Mouse (Mus musculus) heart, postnatal 36 days (tissue): ENCODE results near the gene Samd7. TPM values are rescaled to one million over a fixed set of nuclear protein-coding genes. Genes with fewer than 3 reads are reported as not detected.

Experiments
- DNase-seq, 2 experiments: peaks; one replicate each; pipeline ENCODE4 v3.0.0; 2021 to 2022
- intact Hi-C: fragments of 180-260 bp; cut with DNase I; formaldehyde crosslinking; loops from one replicate; pipeline ENCODE4 v1.15.1; 2025
- total RNA-seq, 2 experiments: library from RNA; stranded (reverse); gene quantifications; 2 replicates each; pipeline ENCODE4 v1.2.3; 2021

Gene Samd7
- total RNA-seq, 2 experiments from 2014 or later = not detected

DNA sequence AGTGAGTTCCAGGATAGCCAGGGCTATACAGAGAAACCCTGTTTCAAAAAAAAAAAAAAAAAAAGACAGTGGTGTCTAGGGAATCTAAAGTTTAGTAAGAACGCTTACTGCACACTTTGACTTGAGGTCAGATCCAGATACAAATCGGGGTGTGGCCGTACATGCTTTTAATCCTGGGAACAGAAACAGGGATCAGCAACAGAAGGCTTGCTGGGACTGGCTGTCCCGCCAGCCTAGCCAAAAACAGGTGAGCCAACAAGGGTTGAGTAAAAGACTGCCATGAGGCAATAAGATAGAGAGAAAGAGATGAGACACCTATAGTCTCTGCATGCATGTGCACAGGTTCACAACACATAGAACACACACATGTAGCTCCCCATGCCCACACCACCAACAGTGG lies 8.6 kb downstream of the Samd7 start:
- DNase-seq = no peak
- intact Hi-C loops = no loop called here

DNA sequence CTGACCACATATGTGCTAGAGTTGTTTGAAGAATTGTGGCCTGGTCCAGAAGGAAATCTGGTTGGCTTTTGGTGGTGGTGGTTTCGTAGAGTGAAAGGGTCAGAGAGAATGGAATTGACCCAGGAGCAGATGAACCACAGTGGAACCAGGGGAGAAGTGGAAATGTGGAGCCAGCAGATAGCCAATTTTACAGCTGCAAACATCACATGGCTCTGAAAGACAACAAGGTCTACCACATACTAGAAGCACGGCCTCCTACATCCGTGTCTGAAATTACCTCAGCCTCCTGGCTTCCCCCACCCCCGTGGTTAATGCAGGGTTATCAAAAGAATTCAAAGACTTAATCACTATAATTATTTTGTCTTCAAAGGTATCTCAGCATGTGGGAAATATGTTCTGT lies 18.8 kb downstream of the Samd7 start:
- intact Hi-C loops = no loop called here
- no peak for DNase-seq

DNA sequence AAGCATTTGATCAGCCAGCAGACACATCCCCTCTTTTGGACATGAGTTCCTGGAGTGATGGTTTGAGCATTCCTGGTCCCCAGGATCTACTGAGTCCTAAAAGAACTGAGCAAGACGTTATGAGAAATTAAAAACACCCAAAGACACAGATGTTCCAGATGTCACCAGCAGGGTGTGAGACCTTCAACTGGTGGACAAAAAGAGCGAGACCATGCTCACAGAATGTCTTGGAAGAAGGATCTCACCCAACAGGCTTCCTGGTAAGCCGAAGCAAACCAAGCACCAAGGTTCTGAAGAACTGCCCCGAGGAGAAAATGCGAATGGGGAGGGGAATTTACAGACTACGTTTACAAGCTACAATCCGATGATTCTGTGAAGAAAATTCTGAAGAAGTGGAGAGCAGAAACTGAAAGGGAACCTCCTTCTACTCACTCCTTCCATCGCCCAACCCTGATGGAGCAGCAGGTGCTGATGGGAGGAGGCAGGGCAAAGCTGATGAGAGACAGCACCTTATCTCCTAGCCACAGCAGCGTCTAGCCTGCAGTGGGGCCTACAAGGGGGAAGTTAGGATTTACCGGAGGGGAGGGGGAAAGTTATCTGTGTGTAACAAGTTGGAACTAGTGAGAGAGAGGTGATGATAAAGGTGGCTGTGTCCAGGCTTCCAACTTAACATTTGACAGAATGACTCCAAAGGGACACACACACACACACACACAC lies 19.4 kb downstream of the Samd7 start:
- intact Hi-C loops = no loop called here
- no peak for DNase-seq

DNA sequence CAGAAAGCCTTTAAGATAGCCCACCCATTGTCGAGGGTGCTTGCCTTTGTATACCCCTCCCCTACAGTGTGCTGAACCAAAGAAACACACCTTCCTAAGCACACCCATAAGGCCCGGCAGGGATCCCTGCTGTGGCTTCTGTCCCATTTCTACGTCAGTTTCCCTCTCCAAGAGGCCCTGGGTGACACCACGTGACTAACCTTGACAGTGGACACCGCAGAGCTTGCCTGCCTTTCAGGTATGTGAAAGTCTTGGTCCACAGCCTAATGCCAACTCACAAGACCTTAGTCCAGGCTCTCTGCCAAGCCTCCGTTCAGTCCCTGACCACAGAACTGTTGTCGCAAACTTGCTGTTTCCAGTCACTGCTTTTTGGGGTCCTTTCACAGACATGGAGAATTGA lies 20.1 kb downstream of the Samd7 start:
- DNase-seq = peak in 1 of 2 experiments; percentile 9
- intact Hi-C loops = no loop called here

DNA sequence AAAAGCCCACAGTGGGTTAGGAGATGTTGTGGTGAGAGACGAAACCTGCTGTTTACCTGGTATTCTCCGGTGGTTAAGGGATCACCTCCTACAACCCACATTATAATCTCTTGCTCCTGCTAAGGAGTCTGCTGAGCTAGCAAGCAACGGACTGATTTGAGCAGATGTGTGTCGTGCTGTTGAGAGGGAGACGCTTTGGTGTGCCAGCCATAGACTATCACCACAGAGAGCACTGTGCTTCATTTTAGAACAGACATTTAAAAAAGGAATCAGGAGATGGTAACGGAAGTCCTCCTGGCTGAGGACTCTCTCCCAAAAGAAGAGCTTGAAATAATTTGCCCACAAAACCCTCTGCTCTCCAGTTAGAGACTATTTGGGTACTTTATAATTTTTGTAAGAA lies 21.2 kb downstream of the Samd7 start:
- no peak for DNase-seq
- intact Hi-C loops = no loop called here

DNA sequence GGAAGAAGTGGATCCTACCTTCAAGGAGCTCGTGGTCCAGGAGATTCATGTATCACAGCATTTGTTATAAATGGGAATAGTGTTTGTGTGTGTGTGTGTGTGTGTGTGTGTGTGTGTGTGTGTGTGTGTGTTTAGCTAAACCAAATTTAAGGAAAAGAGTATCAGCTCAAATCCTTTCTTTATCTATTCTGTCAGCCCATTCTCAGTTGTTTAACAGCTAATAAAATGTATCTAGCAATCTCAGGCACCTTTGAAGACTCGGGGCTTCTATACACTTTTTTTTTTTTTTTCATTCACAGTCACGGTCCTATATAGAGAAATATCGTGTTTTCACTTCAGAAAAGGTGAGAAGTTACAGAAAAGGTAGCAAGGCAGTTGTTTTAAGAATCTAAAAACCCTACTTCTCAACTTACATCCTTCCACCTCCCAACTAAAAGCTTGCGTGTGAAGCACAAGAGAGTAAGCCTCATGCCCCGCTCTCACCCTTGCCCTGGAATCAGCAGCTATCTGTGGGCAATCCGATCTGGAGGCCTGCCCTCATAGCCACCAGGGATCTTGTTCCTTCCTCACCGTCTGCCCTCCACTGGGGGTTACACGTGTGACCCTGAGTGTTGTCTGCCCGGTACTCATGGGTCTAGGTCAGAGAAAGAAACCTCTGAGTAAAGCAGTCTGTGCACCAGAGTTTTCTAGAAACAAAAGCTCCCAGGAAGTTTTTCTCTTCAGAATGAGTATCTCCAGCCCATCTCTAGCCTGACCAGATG lies 23.8 kb downstream of the Samd7 start:
- intact Hi-C loops = no loop called here
- DNase-seq = no peak

DNA sequence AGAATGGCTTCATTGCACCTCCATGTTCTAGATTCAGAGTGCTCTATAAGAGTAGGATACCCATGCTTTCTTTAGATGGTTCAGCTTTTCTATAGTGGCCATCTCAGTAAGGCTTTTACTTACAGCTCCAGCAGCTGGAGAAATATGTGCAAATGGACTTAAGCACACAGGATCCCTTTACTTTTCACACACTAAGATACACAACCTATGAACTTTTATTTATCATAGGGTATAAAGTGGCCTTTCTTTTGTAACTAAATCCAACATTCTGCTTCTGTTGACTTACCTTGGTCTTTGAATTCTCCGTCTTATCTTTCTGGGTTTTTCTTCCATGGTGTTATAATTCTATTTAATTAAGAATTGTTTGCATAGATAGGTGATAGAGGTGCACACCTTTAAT lies 25.5 kb downstream of the Samd7 start:
- DNase-seq = no peak
- intact Hi-C loops = no loop called here

DNA sequence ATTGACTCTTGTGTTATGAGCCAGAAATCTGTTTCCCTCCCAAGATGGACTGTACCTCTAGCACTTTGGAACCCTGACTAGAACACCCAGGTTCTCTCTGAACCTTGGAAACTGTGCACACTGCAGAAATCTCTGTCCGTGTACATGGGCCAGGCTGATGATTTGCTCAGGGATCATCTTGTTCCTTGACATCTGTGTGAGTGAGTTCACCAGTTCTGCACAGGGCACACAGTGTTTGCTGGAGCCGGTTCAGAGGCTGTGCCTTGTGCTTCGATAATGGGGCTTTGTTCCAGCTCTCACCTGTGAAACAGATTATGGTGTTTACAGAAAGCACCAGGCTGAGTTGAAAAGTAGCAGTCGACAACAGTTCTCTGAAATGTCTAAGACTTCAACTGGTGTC lies 26.5 kb downstream of the Samd7 start:
- intact Hi-C loops = no loop called here
- no peak for DNase-seq

DNA sequence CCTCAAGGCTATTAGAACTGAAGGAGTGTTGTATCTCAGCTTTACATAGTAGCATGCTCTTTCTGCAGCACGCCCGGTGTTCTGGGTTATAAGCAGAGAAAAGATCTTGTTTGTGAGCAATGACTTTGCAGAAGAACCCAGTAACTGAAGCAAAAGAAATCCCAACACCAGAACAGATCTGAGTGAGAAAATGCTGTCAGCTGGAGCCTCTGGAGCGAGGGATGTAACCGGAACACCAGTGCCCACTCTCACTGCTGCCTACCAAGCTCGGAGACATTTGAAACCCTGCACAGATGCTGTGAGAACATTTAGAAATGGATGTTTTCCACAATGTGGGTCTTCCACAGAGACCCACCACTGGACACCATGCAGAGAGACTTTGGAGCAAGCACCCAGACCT lies 28.6 kb downstream of the Samd7 start:
- no peak for DNase-seq
- intact Hi-C loops = no loop called here

DNA sequence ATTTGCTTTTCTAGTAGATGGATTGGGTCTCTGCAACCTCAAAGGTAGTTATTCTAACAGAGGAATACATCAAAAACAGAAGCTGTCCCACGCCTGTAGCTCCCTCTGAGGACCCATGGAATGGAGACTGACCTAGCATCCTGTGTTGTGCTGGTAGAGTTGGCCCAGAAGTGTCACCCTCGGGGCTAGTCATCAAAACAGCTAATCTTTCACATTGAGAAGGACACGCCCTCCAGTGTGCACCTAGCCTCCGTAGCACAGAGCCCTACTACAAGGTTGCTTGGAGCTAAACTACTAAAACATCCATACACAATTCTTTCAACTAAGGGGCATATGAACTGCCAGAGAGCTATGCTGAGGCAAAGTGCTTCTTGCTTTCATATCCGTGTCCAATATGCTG lies 31.9 kb downstream of the Samd7 start:
- intact Hi-C loops = no loop called here
- no peak for DNase-seq

DNA sequence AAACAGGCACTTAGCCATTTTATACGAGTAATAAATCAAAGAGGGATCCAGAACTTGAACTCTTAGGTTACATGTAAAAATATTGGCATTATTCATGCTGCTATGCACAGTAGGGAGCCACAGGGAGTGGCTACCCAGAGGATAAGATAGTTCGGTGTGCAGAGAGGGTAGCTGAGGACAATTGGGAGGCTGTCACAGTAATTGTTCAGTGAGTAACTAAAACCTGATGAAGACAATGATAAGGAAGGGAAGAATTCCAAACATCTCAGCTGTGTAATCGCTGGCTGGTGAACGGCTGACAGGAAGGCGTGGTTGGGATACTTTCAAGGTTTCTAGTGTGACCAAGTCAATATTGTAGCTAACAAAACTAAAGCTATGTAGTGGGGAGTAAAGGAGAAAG lies 42.4 kb downstream of the Samd7 start:
- DNase-seq = no peak
- intact Hi-C loops = loop anchor here (5.0 kb wide), 1 partner anchor 91 kb away; the partner anchor contains the start of gene Lrrc31

DNA sequence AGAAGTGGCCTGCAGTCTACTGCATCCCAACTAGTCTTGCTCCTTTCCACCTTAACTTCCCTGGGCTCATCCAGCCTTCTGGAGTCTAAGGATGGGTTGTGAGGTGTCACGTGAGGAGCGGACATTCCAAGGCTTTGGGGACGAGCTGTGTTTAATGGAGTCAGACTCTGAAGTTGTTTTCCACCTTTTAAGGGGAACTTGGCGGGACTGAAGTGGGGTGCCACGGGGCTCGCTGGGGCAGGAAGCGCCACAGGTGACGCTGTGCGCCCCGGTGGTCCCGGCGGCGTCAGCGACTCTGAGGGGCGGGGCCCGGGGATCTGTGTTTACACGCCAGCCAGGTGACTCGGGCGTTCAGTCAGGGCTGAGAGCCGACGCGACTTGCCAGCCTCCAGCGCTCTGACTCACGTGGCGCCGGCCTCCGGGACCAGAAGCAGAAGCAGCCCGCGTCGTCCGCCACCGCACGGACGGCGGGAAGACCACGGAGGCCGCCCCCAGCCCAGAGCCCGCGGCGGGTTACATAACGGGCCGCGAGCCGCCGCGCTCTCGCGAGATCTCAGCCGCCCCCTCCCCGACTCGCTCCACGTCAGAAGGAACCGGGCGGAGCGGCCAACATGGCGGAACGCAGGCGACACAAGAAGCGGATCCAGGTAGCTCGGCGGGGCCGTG lies 46.8 kb downstream of the Samd7 start, which contains the start of gene Sec62:
Sec62 (plus strand) TSS at position 139 of the 666 bp plus-strand sequence.
- intact Hi-C loops = loop anchor here (2.0 to 5.0 kb wide), 3 partner anchors 174 to 304 kb away; partner anchors contain the start of genes Phc3 and Skil

DNA sequence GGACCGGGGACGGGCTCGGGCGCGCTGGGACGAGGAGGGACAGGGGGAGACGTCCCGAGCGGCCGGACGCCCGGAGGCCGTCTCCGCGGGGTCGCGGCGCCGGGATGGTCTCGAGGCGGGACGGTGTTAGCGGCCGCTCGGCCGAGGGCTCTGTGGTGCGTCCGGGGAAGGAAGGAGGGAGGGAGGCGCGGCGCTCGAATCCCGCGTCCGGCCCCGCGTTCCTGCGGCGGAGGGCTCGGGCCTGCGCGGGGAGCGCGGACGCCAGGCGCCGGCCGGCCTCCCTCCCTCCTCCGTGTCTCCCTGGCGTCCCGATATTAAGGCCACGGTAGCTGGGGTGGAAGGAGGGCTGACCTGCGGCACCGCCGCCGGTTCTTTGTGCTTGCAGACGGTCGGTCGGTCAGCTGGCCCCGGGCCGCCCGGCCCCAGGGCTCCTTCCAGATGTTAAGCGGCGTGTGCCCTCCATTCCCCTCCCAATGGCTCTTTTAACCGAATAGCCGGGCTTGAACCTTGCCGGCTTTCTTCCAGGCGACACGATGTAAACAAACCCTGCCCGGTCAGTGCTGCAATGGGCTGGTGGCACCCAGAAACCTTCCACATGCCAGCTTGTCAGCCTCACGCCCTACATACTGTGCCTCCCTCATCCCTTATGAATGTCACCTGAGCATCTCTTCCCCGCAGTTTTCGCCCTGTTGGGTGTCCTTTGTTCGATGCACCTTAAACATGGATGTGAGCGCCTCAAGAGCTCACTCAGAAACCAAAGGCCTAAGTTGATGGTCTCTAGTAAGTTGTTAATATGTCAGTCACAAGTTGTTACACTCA lies 47.5 kb downstream of the Samd7 start:
- intact Hi-C loops = loop anchor here (2.0 to 5.0 kb wide), 3 partner anchors 174 to 304 kb away; partner anchors contain the start of genes Phc3 and Skil
- peak in 1 of 2 experiments; percentile 41 for DNase-seq

More for the DNA sequence above, 46.8 kb downstream of the Samd7 start, which contains the start of gene Sec62:
- DNase-seq = peak; percentile 95 to 98

DNA sequence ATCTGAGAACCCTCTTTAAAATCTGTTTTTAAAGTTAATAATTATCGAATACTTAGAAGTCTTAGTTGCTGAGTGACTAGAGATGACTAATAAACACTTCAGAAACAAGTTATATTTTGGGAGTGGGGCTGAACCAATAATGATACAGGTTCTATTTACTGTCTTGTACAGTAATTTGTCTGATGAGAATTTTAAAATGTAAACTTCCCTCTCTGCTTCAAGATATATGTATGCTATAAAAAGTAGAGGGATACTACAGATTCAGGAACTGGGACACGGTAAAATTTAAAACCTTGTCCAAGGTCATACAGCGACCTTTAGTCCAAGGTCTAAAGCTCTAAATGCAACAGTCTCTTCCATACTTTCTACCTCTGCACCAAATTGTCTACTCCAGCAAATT lies 56.1 kb downstream of the Samd7 start:
- no peak for DNase-seq
- intact Hi-C loops = no loop called here

DNA sequence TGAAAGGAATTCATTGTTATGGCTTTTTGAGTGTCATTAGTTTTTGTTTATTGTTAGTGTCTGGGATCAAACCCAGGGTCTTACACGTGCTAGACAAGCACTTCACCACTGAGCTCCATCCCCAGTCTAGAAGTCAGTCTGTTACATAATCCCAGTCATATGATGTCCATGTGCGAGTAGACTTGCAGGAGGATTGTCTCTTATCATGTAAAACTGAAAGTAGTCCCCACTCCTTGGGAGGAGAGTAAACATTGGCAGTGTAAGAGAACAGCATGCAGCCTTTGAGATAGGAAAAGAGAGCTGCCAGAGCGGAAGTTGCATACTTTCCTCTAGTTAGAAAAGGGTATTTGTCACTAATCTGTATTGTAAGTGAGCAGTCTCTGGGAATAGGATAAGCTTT lies 66.8 kb downstream of the Samd7 start:
- intact Hi-C loops = no loop called here
- DNase-seq = peak; percentile 2 to 13

Other genes with a start within 250 kb of the Samd7 start
- gene Mecom, start 198.3 kb upstream of the Samd7 start, total RNA-seq = 10 to 100 TPM; 16.9 to 21.6 TPM
- gene Actrt3, start 146.4 kb upstream of the Samd7 start, total RNA-seq = not detected
- gene Mynn, start 144.2 kb upstream of the Samd7 start, total RNA-seq = 10 to 100 TPM; 13.7 to 16.7 TPM
- gene Lrriq4, start 101.8 kb upstream of the Samd7 start, total RNA-seq = not detected
- gene Lrrc34, start 98.4 kb upstream of the Samd7 start, total RNA-seq = not detected
- gene Lrrc31, start 46.5 kb upstream of the Samd7 start, total RNA-seq = under 1 TPM; 0.24 to 0.31 TPM
- 10 to 100 TPM; 41.4 to 43.2 TPM for gene Sec62, start 46.6 kb downstream of the Samd7 start, total RNA-seq
- 1 to 10 TPM; 1.8 to 1.9 TPM for gene Gpr160, start 109.7 kb downstream of the Samd7 start, total RNA-seq
- gene Phc3, start 223.1 kb downstream of the Samd7 start, total RNA-seq = 10 to 100 TPM; 15.9 to 19.1 TPM
- 10 to 100 TPM; 12.4 to 12.5 TPM for gene Prkci, start 249.5 kb downstream of the Samd7 start, total RNA-seq